Mouse (Mus musculus) myocyte (in vitro differentiated cells): Measurements from ENCODE around the gene Spon1. TPM values are rescaled to one million over a fixed set of nuclear protein-coding genes. Genes with fewer than 3 reads are reported as not detected.

Source experiments
- H3K27me3 ChIP-seq: one replicate; pipeline ENCODE4 v1.6.1; 2011; ENCODE audit not compliant: control insufficient read depth, insufficient read depth, insufficient read length
- H3K36me3 ChIP-seq: one replicate; pipeline ENCODE4 v1.6.1; 2011; ENCODE audit not compliant: control insufficient read depth, insufficient read depth
- H3K4me2 ChIP-seq: one replicate; pipeline ENCODE4 v1.6.1; 2011; ENCODE audit warnings: low read depth, control low read depth
- H3K4me3 ChIP-seq: one replicate; pipeline ENCODE4 v1.5.1; 2011; ENCODE audit warnings: mild to moderate bottlenecking, control low read depth, moderate library complexity
- H3K79me2 ChIP-seq: one replicate; pipeline ENCODE4 v1.6.1; 2011; ENCODE audit not compliant: control insufficient read depth, insufficient read depth
- H3ac ChIP-seq: one replicate; pipeline ENCODE4 v1.6.1; 2011; ENCODE audit not compliant: control insufficient read depth, insufficient read length
- CEBPB ChIP-seq: IDR thresholded peaks from 2 replicates; pipeline ENCODE4 v1.6.1; 2011; ENCODE audit warnings: mild to moderate bottlenecking, moderate library complexity; ENCODE audit not compliant: poor library complexity, insufficient read depth, severe bottlenecking
- E2F4 ChIP-seq: IDR thresholded peaks from one replicate; pipeline ENCODE4 v1.6.1; 2011; ENCODE audit warnings: mild to moderate bottlenecking, control low read depth, moderate library complexity; ENCODE audit not compliant: insufficient read depth
- MAX ChIP-seq: IDR thresholded peaks from one replicate; pipeline ENCODE4 v1.6.1; 2011; ENCODE audit warnings: low read depth, mild to moderate bottlenecking, control low read depth
- MYOD1 ChIP-seq, 3 experiments: IDR thresholded peaks; one replicate each; pipeline ENCODE4 v1.6.1; 2011; ENCODE audit warnings: control low read depth in 2 of 3, low read depth in 2 of 3, mild to moderate bottlenecking in 2 of 3, moderate library complexity in 1 of 3; ENCODE audit not compliant: insufficient read length in 2 of 3, control insufficient read depth in 1 of 3
- MYOG ChIP-seq, 3 experiments: IDR thresholded peaks; one replicate each; pipeline ENCODE4 v1.6.1; 2011; ENCODE audit warnings: control low read depth in 2 of 3, low read depth in 2 of 3, mild to moderate bottlenecking in 2 of 3; ENCODE audit not compliant: insufficient read length in 2 of 3, control insufficient read depth in 1 of 3, insufficient read depth in 1 of 3
- POLR2A ChIP-seq: IDR thresholded peaks from one replicate; pipeline ENCODE4 v1.6.1; 2011; ENCODE audit warnings: low read depth, mild to moderate bottlenecking, control low read depth, moderate library complexity; ENCODE audit not compliant: insufficient read length
- POLR2AphosphoS2 ChIP-seq: IDR thresholded peaks from one replicate; pipeline ENCODE4 v1.6.1; 2011; ENCODE audit warnings: low read depth, control low read depth; ENCODE audit not compliant: insufficient read length
- REST ChIP-seq: IDR thresholded peaks from one replicate; pipeline ENCODE4 v1.6.1; 2011; ENCODE audit warnings: mild to moderate bottlenecking, control low read depth, moderate library complexity; ENCODE audit not compliant: insufficient read depth, insufficient read length
- SRF ChIP-seq: IDR thresholded peaks from one replicate; pipeline ENCODE4 v1.6.1; 2011; ENCODE audit warnings: low read depth; ENCODE audit not compliant: control insufficient read depth, insufficient read length
- TCF12 ChIP-seq: IDR thresholded peaks from one replicate; pipeline ENCODE4 v1.6.1; 2011; ENCODE audit warnings: mild to moderate bottlenecking, control low read depth; ENCODE audit not compliant: poor library complexity, insufficient read depth, severe bottlenecking
- TCF3 ChIP-seq: IDR thresholded peaks from one replicate; pipeline ENCODE4 v1.6.1; 2011; ENCODE audit warnings: low read depth, control low read depth; ENCODE audit not compliant: insufficient read length
- USF1 ChIP-seq: IDR thresholded peaks from one replicate; pipeline ENCODE4 v1.6.1; 2011; ENCODE audit warnings: low read depth, mild to moderate bottlenecking, control low read depth, moderate library complexity
- polyA plus RNA-seq: library from polyadenylated mRNA; unstranded; fragments of >200 nt; fragmentation: generic; extraction: Trizol; gene quantifications from one replicate; pipeline ENCODE4 v1.2.1, GENCODE M21; 2012; ENCODE audit warnings: missing spikeins

Spon1 gene
- polyA plus RNA-seq, 1 experiment, result 0.04 TPM

DNA sequence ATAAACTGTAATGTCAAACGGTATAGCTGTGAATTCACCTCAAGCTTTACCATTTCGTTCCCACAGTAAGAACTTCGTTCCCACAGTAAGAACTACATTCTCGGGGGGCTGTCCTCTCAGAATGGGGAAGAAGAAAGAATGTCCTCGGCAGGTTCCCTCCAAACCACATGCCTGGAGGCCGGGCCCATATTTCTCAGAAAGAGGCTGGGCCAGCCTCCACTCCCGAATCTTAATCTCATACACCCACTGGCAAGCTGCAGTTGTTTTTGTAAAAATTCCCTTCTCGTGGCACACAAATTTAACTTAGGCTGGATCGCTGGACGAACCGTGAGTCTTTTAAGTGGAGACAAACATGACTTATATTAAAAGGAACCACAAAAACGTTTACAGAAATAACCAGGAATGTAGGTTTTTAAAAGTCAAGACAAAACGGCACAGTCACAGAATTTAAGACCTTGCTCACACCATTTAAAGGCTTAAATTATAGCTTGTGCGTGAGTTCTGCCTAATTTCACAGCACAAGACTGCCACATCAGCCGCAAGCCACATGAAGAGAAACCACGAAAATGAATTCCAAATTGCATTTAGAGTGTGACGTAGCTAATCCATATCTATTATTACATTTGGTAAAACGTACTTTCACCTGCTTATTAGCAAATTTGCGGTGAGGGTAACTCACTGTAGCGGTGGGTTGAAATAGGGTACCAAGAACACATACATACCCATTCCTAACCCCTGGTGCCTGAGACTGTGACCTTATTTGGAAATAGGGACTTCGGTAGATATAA, 316.0 kb downstream of the Spon1 start:
- H3K4me3 ChIP-seq, result no peak overlapping the region
- peaks cover 91% of the 10 kb centered on the region for H3K79me2 ChIP-seq
- TF ChIP-seq E2F4, result no peak
- no peak for TF ChIP-seq SRF
- no peak for TF ChIP-seq USF1
- TF ChIP-seq MYOG (IDR thresholded peaks at IDR 0.05; ENCODE audit: control insufficient read depth in 1 of 3, insufficient read depth in 1 of 3, insufficient read length in 2 of 3, low read depth in 2 of 3), result no peak
- no peak for TF ChIP-seq CEBPB
- TF ChIP-seq TCF3, result no peak
- no peak for TF ChIP-seq TCF12
- TF ChIP-seq MYOD1 (IDR thresholded peaks at IDR 0.05; ENCODE audit: control insufficient read depth in 1 of 3, insufficient read length in 2 of 3, low read depth in 2 of 3), result no peak
- TF ChIP-seq MAX, result no peak
- no peaks in the 10 kb centered on the region for H3K27me3 ChIP-seq
- no peaks in the 10 kb centered on the region for H3K36me3 ChIP-seq
- H3ac ChIP-seq, result no peak overlapping the region
- peak overlapping the region; percentile 74 for H3K4me2 ChIP-seq

DNA sequence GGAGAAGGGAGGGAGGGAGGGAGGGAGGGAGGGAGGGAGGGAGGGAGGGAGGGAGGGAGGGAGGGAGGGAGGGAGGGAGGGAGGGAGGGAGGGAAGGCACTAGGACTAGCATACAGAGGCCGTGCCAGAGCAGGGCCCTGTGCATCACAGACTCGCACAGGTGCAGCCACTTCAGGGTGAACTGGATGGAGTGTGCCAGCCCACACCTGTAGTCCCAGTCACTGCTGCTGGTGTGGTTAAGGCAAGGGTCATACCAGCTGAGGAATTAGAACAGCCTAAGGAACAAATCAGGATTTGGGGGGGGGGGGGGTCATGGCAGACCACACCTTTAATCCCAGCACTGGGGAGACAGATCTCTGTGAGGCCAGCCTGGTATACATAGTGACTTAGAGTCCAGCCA, 317.3 kb downstream of the Spon1 start:
- H3K4me3 ChIP-seq, result no peak overlapping the region
- no peaks in the 10 kb centered on the region for H3K36me3 ChIP-seq
- H3ac ChIP-seq, result no peak overlapping the region
- H3K79me2 ChIP-seq, result peaks cover 91% of the 10 kb centered on the region
- no peaks in the 10 kb centered on the region for H3K27me3 ChIP-seq
- H3K4me2 ChIP-seq, result no peak overlapping the region
- TF ChIP-seq MAX (no peak), POLR2A (no peak), MYOD1 (IDR thresholded peaks at IDR 0.05; ENCODE audit: control insufficient read depth in 1 of 3, insufficient read length in 2 of 3, low read depth in 2 of 3) (no peak), E2F4 (no peak), TCF3 (no peak), POLR2AphosphoS2 (no peak), TCF12 (no peak), USF1 (no peak)

GRCm38 (mm10) chr7:114083760-114084159, 318.0 kb downstream of the Spon1 start:
- H3K36me3 ChIP-seq, result no peaks in the 10 kb centered on the region
- peaks cover 90% of the 10 kb centered on the region for H3K79me2 ChIP-seq
- TF ChIP-seq TCF12 (no peak), POLR2A (no peak)
- H3K4me2 ChIP-seq, result no peak overlapping the region
- no peak overlapping the region for H3ac ChIP-seq
- no peak overlapping the region for H3K4me3 ChIP-seq
- H3K27me3 ChIP-seq, result no peaks in the 10 kb centered on the region

DNA sequence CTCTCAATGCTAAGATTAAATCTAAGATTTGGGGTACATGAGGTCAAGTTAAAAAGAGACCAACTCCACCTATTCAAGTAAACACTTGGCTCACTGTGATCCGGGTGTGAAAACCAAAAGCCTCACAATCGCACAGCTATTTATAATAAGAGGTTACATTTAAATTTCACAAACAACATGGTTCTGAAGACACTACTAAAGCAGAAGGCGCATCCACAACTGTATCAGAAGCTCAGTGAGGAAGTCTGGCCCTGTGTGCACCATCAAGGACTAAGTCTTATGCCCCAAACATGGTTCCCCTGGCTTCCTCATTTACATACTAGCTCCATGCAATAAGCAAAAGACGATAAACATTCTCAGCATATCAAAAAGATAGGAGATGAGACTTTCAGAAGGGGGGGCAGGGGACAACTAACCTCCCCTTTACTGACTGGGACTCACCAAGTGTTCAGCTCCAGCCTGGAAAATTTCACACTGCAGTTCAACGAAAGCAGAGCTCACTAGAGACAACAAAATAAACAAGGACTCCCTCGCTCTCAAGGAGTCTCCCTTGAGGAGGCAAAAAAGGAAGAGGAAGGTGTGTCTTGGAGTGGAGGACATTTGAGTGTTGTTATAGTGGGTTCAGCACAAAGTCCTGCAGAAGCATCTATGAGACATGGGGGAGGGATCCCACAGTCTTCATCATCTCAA, 320.4 kb downstream of the Spon1 start:
- Histone ChIP-seq H3K27me3 (no peaks in the 10 kb centered on the region), H3K4me2 (no peak overlapping the region), H3K36me3 (no peaks in the 10 kb centered on the region), H3K4me3 (no peak overlapping the region), H3K79me2 (peaks cover 90% of the 10 kb centered on the region), H3ac (no peak overlapping the region)
- no peak for TF ChIP-seq USF1

DNA sequence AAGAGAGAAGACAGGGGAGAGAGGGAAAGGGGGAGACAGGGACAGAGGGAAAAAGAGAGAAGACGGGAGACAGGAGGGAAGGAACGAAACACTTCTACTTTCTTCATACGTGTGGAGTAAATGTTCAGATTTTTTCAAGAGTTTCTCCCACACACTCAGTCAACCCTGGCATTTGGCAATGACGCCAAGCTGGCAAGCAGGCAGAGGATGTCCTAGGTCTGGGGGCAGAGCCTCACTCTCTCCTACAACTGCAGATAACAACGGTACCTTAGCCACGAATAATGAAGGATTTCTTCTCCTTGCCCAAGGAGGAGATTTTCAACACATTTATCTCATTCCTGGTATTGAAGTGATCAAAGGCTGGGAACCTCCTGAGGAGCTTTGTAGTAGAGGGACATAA, 321.5 kb downstream of the Spon1 start:
- no peaks in the 10 kb centered on the region for H3K27me3 ChIP-seq
- no peak overlapping the region for H3ac ChIP-seq
- H3K36me3 ChIP-seq, result no peaks in the 10 kb centered on the region
- peaks cover 92% of the 10 kb centered on the region for H3K79me2 ChIP-seq
- no peak overlapping the region for H3K4me3 ChIP-seq
- H3K4me2 ChIP-seq, result no peak overlapping the region
- TF ChIP-seq MYOG (IDR thresholded peaks at IDR 0.05; ENCODE audit: control insufficient read depth in 1 of 3, insufficient read depth in 1 of 3, insufficient read length in 2 of 3, low read depth in 2 of 3), result no peak
- TF ChIP-seq REST, result no peak
- no peak for TF ChIP-seq CEBPB
- TF ChIP-seq USF1, result no peak
- TF ChIP-seq E2F4, result no peak
